Mouse (Mus musculus) liver, embryonic 13.5 days (tissue): ENCODE measurements around the gene Cd48. TPM values are rescaled to one million over a fixed set of nuclear protein-coding genes. Genes with fewer than 3 reads are reported as not detected.
"Not testable (repeated sequence)": the region's sequence is repeated elsewhere in the genome, so short reads cannot be mapped to it uniquely, and the experiment has no call there.

Source experiments
- ATAC-seq: fragments of 200-750 bp; cut with Nextera tagmentation; 2 replicates; pipeline ENCODE4 v1.8.0; 2017; ENCODE audit warnings: low read depth, mild to moderate bottlenecking, moderate number of reproducible peaks, moderate library complexity
- DNase-seq: peaks from one replicate; pipeline ENCODE4 v3.0.0; 2022
- H3K27ac ChIP-seq: fragments of 300-500 bp; sonication (generic); 2 replicates; pipeline ENCODE4 v1.5.1; 2015; ENCODE audit warnings: moderate library complexity, mild to moderate bottlenecking, inconsistent platforms
- H3K27me3 ChIP-seq: fragments of 300-500 bp; sonication (generic); 2 replicates; pipeline ENCODE4 v1.6.1; 2015; ENCODE audit warnings: mild to moderate bottlenecking, inconsistent platforms
- H3K36me3 ChIP-seq: fragments of 300-500 bp; sonication (generic); 2 replicates; pipeline ENCODE4 v1.6.1; 2015; ENCODE audit warnings: mild to moderate bottlenecking, inconsistent platforms
- H3K4me1 ChIP-seq: fragments of 300-500 bp; sonication (generic); replicated peaks from 2 replicates; pipeline ENCODE4 v1.6.1; 2015; ENCODE audit warnings: inconsistent platforms
- H3K4me2 ChIP-seq: fragments of 300-500 bp; sonication (generic); 2 replicates; pipeline ENCODE4 v1.6.1; 2015; ENCODE audit warnings: inconsistent platforms, mild to moderate bottlenecking, moderate library complexity
- H3K4me3 ChIP-seq: fragments of 300-500 bp; sonication (generic); replicated peaks from 2 replicates; pipeline ENCODE4 v1.5.1; 2015; ENCODE audit warnings: mild to moderate bottlenecking, inconsistent platforms
- H3K9ac ChIP-seq: fragments of 300-500 bp; sonication (generic); 2 replicates; pipeline ENCODE4 v1.6.1; 2015; ENCODE audit warnings: mild to moderate bottlenecking, inconsistent platforms
- H3K9me3 ChIP-seq: fragments of 300-500 bp; sonication (generic); replicated peaks from 2 replicates; pipeline ENCODE4 v1.6.1; 2016; ENCODE audit warnings: inconsistent platforms
- WGBS: fragments of 180-500 bp; shearing (Covaris S2); methylation state at CpG from one replicate; pipeline ENCODE4 v1.1.7; 2015; ENCODE audit not compliant: insufficient replicate concordance; 5-methylcytosine and 5-hydroxymethylcytosine counted together
- polyA plus RNA-seq: library from polyadenylated mRNA; unstranded; fragments of >200 nt; fragmentation: Nextera tagmentation; extraction: Ambion mirVana; gene quantifications from 2 replicates; pipeline ENCODE4 v1.2.1, GENCODE M21; 2015

Cd48 gene
- polyA plus RNA-seq, 1 experiment from 2014 or later = 10.3 TPM

GRCm38 (mm10) chr1:171661482-171661881, 20.3 kb upstream of the Cd48 start:
- Histone ChIP-seq H3K4me2 (no peak overlapping the region), H3K27ac (no peak overlapping the region), H3K9me3 (no peaks in the 10 kb centered on the region), H3K4me3 (no peak overlapping the region), H3K4me1 (no peaks in the 10 kb centered on the region), H3K27me3 (no peaks in the 10 kb centered on the region), H3K9ac (no peak overlapping the region), H3K36me3 (no peaks in the 10 kb centered on the region)
- WGBS = 59% methylated on average over 2 of the region's 2 CpGs
- ATAC-seq (no peak), DNase-seq (no peak)

GRCm38 (mm10) chr1:171663757-171664156, 18.1 kb upstream of the Cd48 start:
- Histone ChIP-seq H3K9ac (no peak overlapping the region), H3K4me2 (no peak overlapping the region), H3K36me3 (no peaks in the 10 kb centered on the region), H3K27me3 (no peaks in the 10 kb centered on the region), H3K27ac (no peak overlapping the region), H3K4me3 (no peak overlapping the region), H3K4me1 (no peaks in the 10 kb centered on the region), H3K9me3 (no peaks in the 10 kb centered on the region)
- ATAC-seq = no peak
- 76% methylated on average over 2 of the region's 2 CpGs for WGBS
- DNase-seq = no peak

GRCm38 (mm10) chr1:171666350-171666749, 15.5 kb upstream of the Cd48 start:
- 67% methylated on average over 6 of the region's 6 CpGs for WGBS
- Histone ChIP-seq H3K4me2 (no peak overlapping the region), H3K4me3 (no peak overlapping the region), H3K36me3 (no peaks in the 10 kb centered on the region), H3K9ac (no peak overlapping the region), H3K27me3 (no peaks in the 10 kb centered on the region), H3K4me1 (no peaks in the 10 kb centered on the region), H3K9me3 (no peaks in the 10 kb centered on the region), H3K27ac (no peak overlapping the region)
- ATAC-seq = no peak
- no peak for DNase-seq

GRCm38 (mm10) chr1:171667160-171667559, 14.6 kb upstream of the Cd48 start:
- WGBS = 65% methylated on average over 1 of the region's 1 CpGs
- H3K27ac ChIP-seq = no peak overlapping the region
- H3K4me3 ChIP-seq = no peak overlapping the region
- no peak for DNase-seq
- no peaks in the 10 kb centered on the region for H3K36me3 ChIP-seq
- H3K4me1 ChIP-seq = no peaks in the 10 kb centered on the region
- no peak for ATAC-seq
- H3K9me3 ChIP-seq = no peaks in the 10 kb centered on the region
- H3K4me2 ChIP-seq = no peak overlapping the region
- no peak overlapping the region for H3K9ac ChIP-seq
- no peaks in the 10 kb centered on the region for H3K27me3 ChIP-seq

- not testable (repeated sequence) for ATAC-seq, H3K4me3 ChIP-seq, DNase-seq, H3K36me3 ChIP-seq, H3K9me3 ChIP-seq, H3K27ac ChIP-seq, H3K4me2 ChIP-seq, H3K9ac ChIP-seq, H3K27me3 ChIP-seq
- 51% methylated on average over 2 of the region's 2 CpGs for WGBS
- peaks cover 25% of the 10 kb centered on the region for H3K4me1 ChIP-seq
These were observed 9.4 kb upstream of the Cd48 start for GRCm38 (mm10) chr1:171672451-171672850.

- Histone ChIP-seq H3K4me2 (no peak overlapping the region), H3K27ac (no peak overlapping the region), H3K9me3 (no peaks in the 10 kb centered on the region), H3K4me3 (no peak overlapping the region), H3K4me1 (peaks cover 30% of the 10 kb centered on the region), H3K36me3 (no peaks in the 10 kb centered on the region), H3K9ac (no peak overlapping the region), H3K27me3 (no peaks in the 10 kb centered on the region)
- ATAC-seq = no peak
- 55% methylated on average over 5 of the region's 5 CpGs for WGBS
- DNase-seq = no peak
These were observed 8.8 kb upstream of the Cd48 start for GRCm38 (mm10) chr1:171672854-171673475.

- ATAC-seq (peak; percentile 89), DNase-seq (no peak)
- no peaks in the 10 kb centered on the region for H3K27me3 ChIP-seq
- 4% methylated on average over 1 of the region's 1 CpGs for WGBS
- H3K36me3 ChIP-seq = no peaks in the 10 kb centered on the region
- no peaks in the 10 kb centered on the region for H3K9me3 ChIP-seq
- H3K27ac ChIP-seq = peak overlapping the region; percentile 54
- no peak overlapping the region for H3K4me3 ChIP-seq
- peaks cover 31% of the 10 kb centered on the region for H3K4me1 ChIP-seq
- no peak overlapping the region for H3K4me2 ChIP-seq
- no peak overlapping the region for H3K9ac ChIP-seq
These were observed 7.3 kb upstream of the Cd48 start for GRCm38 (mm10) chr1:171674467-171674866.

- Histone ChIP-seq H3K27me3 (no peaks in the 10 kb centered on the region), H3K36me3 (no peaks in the 10 kb centered on the region), H3K9me3 (no peaks in the 10 kb centered on the region), H3K4me3 (no peak overlapping the region), H3K9ac (no peak overlapping the region), H3K4me2 (no peak overlapping the region), H3K4me1 (peaks cover 43% of the 10 kb centered on the region), H3K27ac (no peak overlapping the region)
- DNase-seq = no peak
- WGBS = 21% methylated on average over 1 of the region's 1 CpGs
- ATAC-seq = 0 out of 2 replicates have a peak, but pooled peaks have one; percentile 29
These were observed 4.1 kb upstream of the Cd48 start for GRCm38 (mm10) chr1:171677721-171678120.

GRCm38 (mm10) chr1:171681009-171681408, 800 bp upstream of the Cd48 start:
- Histone ChIP-seq H3K4me1 (peaks cover 21% of the 10 kb centered on the region), H3K9me3 (no peaks in the 10 kb centered on the region), H3K27ac (no peak overlapping the region), H3K9ac (no peak overlapping the region), H3K4me2 (peak overlapping the region; percentile 17; the same call in 1 of the 2 replicates), H3K27me3 (no peaks in the 10 kb centered on the region), H3K36me3 (no peaks in the 10 kb centered on the region), H3K4me3 (no peak overlapping the region)
- ATAC-seq (no peak), DNase-seq (no peak)
- WGBS = 43% methylated on average over 7 of the region's 7 CpGs

GRCm38 (mm10) chr1:171684923-171685322, 3.1 kb downstream of the Cd48 start:
- H3K9me3 ChIP-seq = no peaks in the 10 kb centered on the region
- no peak for DNase-seq
- ATAC-seq = no peak
- no peak overlapping the region for H3K4me2 ChIP-seq
- H3K4me1 ChIP-seq = peaks cover 12% of the 10 kb centered on the region
- H3K27me3 ChIP-seq = no peaks in the 10 kb centered on the region
- WGBS = 78% methylated on average over 9 of the region's 9 CpGs
- no peak overlapping the region for H3K27ac ChIP-seq
- H3K36me3 ChIP-seq = no peaks in the 10 kb centered on the region
- no peak overlapping the region for H3K4me3 ChIP-seq
- no peak overlapping the region for H3K9ac ChIP-seq

- Histone ChIP-seq H3K27ac (no peak overlapping the region), H3K4me2 (no peak overlapping the region), H3K27me3 (no peaks in the 10 kb centered on the region), H3K9me3 (no peaks in the 10 kb centered on the region), H3K4me3 (no peak overlapping the region), H3K36me3 (no peaks in the 10 kb centered on the region), H3K4me1 (no peaks in the 10 kb centered on the region), H3K9ac (no peak overlapping the region)
- no peak for DNase-seq
- ATAC-seq = no peak
- 52% methylated on average over 4 of the region's 4 CpGs for WGBS
These were observed 5.5 kb downstream of the Cd48 start for GRCm38 (mm10) chr1:171687320-171687719.

GRCm38 (mm10) chr1:171693918-171694317, 12.1 kb downstream of the Cd48 start:
- Histone ChIP-seq H3K36me3 (no peaks in the 10 kb centered on the region), H3K4me1 (peaks cover 6% of the 10 kb centered on the region), H3K9me3 (no peaks in the 10 kb centered on the region), H3K27me3 (no peaks in the 10 kb centered on the region), H3K27ac (no peak overlapping the region), H3K9ac (no peak overlapping the region), H3K4me2 (no peak overlapping the region), H3K4me3 (no peak overlapping the region)
- WGBS = 14% methylated on average over 1 of the region's 1 CpGs
- no peak for ATAC-seq
- no peak for DNase-seq
